Mouse (Mus musculus): Measurements from ENCODE around the gene Uhrf1bp1. TPM values are rescaled to one million over a fixed set of nuclear protein-coding genes. Genes with fewer than 3 reads are reported as not detected.

Uhrf1bp1 gene
- polyA plus RNA-seq, 1 experiment from 2014 or later: 1.5 TPM

DNA sequence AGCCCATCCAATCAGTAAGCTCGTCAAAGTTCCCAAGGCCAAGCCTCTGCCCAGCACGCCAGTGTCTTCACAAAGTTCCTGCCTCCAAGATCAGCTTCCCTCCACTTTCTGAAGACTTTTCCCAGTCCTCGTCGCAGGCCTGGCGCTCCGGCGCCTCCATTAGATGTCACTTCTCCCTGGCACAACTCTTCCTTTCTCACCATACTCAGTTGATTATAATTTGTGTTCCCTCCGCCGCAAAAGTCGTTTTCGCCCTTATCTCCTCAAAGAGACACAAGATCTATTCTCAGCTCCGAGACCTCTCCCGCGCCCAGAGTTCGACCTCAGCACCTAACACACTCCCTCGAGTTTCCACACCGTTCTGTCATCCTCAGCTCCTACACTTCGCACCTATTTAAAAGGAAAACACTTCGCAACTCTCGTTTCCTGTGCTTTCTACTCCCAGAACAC lies 36.7 kb upstream of the Uhrf1bp1 start:
- H3K4me1 ChIP-seq (ENCODE audit: insufficient read depth, low read depth, low read length): peaks cover 18% of the 10 kb centered on the region
- WGBS: under 1% methylated on average over 20 of the region's 20 CpGs
- no peaks in the 10 kb centered on the region for H3K9me3 ChIP-seq (ENCODE audit: low read length)
- peak overlapping the region; percentile 96 for H3K9ac ChIP-seq (replicated peaks; ENCODE audit: low read depth)
- DNase-seq (ENCODE audit: low spot score): peak; percentile 57
- no peak for TF ChIP-seq CTCF (IDR thresholded peaks at IDR 0.05)
- no peak for TF ChIP-seq EP300 (IDR thresholded peaks at IDR 0.05)
- ATAC-seq: no peak
- peak overlapping the region; percentile 95 for H3K27ac ChIP-seq (ENCODE audit: low read length)
- H3K4me2 ChIP-seq (replicated peaks; ENCODE audit: low read depth, low read length): peak overlapping the region; percentile 67
- no peaks in the 10 kb centered on the region for H3K27me3 ChIP-seq (replicated peaks; ENCODE audit: insufficient read depth, low read length)
- H3K36me3 ChIP-seq (ENCODE audit: insufficient read depth, low read length): no peaks in the 10 kb centered on the region
- peak overlapping the region; percentile 93 for H3K4me3 ChIP-seq (ENCODE audit: low read depth, low read length)

DNA sequence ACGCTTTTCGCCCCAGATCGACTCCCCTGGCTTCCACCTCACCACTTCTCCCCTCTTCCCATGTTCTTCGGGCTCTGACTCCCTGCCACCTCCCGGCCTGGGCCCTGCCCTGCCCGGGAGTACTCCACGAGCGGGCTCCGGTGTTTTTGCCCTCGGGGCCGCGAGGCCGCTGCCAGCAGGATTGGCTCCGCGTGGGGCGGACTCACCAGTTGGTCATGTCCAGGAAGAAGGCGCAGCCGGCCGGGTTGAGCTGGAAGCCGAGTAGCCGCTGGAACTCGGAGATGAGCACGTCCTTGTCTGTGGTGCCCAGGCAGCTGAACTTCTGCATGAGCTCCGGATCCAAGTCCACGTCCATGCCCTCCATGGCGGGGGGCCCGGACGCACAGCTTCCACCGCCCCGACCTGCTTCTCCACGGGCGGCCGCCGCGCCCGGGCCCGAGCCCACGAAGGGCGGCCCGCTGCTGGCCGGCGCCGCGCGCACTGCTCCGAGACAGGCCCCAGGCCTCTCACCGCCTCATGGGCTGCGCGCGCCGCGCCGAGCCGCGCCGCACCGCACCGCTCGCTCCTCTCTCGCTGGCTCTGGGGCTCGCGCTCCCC lies 36.2 kb upstream of the Uhrf1bp1 start:
- ATAC-seq (peak; percentile 28), DNase-seq (ENCODE audit: low spot score) (peak; percentile 56)
- WGBS: under 1% methylated on average over 35 of the region's 62 CpGs
- H3K4me1 ChIP-seq (ENCODE audit: insufficient read depth, low read depth, low read length): peaks cover 18% of the 10 kb centered on the region
- peak overlapping the region; percentile 96 for H3K9ac ChIP-seq (replicated peaks; ENCODE audit: low read depth)
- no peaks in the 10 kb centered on the region for H3K27me3 ChIP-seq (replicated peaks; ENCODE audit: insufficient read depth, low read length)
- TF ChIP-seq EP300 (IDR thresholded peaks at IDR 0.05) (no peak), CTCF (IDR thresholded peaks at IDR 0.05) (no peak)
- peak overlapping the region; percentile 95 for H3K27ac ChIP-seq (ENCODE audit: low read length)
- H3K4me3 ChIP-seq (ENCODE audit: low read depth, low read length): peak overlapping the region; percentile 93
- peak overlapping the region; percentile 67 for H3K4me2 ChIP-seq (replicated peaks; ENCODE audit: low read depth, low read length)
- no peaks in the 10 kb centered on the region for H3K9me3 ChIP-seq (ENCODE audit: low read length)
- no peaks in the 10 kb centered on the region for H3K36me3 ChIP-seq (ENCODE audit: insufficient read depth, low read length)

DNA sequence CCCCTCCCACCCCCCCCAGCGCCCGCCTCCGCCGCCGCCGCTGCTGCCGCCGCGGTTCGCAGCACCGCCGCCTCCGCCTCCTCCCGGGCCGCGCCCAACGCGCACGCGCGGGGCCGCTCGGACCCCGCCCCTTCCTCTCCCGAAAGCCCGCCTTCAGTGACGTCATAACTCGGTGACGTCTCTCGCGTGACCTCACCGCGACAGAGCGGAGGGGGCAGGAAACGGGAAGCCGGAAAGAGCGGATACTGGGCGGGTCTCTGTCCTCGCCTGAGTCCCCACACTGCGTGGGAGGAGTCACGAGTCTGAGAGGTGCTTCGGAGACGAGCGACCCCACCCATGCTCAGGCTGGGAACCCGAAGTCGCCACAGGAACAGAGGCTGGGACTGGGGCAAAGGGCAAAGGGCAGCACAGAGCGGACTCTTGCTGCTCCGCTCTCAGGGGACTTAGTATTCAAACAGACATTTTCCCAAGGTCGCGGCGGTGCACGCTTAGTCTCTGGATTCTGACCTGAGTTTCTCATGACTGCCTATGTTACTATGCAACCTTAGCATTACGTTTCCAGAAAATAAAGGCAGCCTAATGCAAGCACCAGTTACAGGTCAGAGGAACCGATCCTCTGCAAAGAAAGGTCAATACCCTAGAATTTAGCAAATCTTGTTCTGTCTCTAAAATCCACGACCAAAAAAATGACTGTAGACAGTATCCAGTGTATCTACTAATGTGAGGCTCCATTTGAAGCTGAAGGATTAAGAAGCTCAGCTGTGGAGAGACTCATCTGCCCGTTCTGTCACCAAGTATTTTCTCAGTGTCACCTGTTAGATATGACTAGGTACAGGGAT lies 35.5 kb upstream of the Uhrf1bp1 start, which contains the start of gene D17Wsu92e:
Gene D17Wsu92e (minus strand): TSS at position 81 of the 839 bp plus-strand sequence.
- Histone ChIP-seq H3K4me3 (ENCODE audit: low read depth, low read length) (peak within 1 kb of the TSS; percentile 93), H3K9me3 (ENCODE audit: low read length) (no peaks in the 10 kb centered on the region), H3K4me1 (ENCODE audit: insufficient read depth, low read depth, low read length) (peaks cover 18% of the 10 kb centered on the region), H3K4me2 (replicated peaks; ENCODE audit: low read depth, low read length) (peak within 1 kb of the TSS; percentile 67), H3K27ac (ENCODE audit: low read length) (peak within 1 kb of the TSS; percentile 95), H3K36me3 (ENCODE audit: insufficient read depth, low read length) (no peaks in the 10 kb centered on the region), H3K9ac (replicated peaks; ENCODE audit: low read depth) (peak within 1 kb of the TSS; percentile 96), H3K27me3 (replicated peaks; ENCODE audit: insufficient read depth, low read length) (no peaks in the 10 kb centered on the region)
- TF ChIP-seq EP300 (IDR thresholded peaks at IDR 0.05) (peak; percentile 63), CTCF (IDR thresholded peaks at IDR 0.05) (peak; percentile 19)
- 2% methylated on average over 36 of the region's 56 CpGs for WGBS
- DNase-seq (ENCODE audit: low spot score) (peak; percentile 99), ATAC-seq (peak; percentile 97)

DNA sequence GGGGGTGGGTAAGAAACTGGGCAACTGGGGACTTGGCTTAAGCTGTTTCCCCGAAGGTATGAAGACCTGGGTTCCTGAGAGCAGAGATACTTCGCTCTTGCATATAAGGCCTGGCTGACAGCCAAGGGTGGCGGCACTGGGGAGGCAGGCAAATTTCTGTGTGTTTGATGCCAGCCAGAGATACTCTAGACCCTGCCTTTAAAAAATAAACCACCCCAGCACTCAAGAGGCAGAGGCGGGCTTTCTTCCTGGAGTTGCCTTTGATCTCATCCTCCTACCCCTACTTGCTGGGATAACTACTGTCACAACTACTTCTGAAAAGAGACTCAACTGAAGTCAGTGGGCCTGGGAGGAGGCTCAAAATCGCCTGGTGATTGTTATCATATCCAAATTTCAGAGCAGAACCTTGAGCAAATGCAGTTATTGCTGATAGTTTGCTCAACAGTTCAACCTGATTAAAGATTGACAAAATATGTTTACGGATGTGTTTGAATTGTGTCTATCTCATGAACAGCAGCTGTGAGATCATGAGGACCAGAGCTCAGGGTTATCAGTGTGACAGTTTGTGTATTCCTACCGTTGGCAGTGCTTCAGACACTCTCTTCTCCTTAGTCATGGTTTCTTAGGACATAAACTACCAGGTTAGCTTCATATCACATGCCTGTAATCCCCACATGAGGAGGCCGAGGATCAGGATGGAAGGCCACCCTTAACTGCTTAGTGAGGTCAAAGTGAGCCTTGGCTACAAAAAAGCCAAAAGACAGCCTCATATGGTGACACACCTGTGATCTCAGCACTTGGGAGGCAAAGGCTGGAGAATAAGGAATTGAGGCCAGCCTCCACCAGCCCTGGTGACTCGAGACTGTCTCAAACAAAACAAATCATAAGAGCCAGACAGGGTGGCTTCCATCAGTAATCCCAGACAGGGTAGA lies 34.6 kb upstream of the Uhrf1bp1 start:
- peaks cover 18% of the 10 kb centered on the region for H3K4me1 ChIP-seq (ENCODE audit: insufficient read depth, low read depth, low read length)
- H3K9ac ChIP-seq (replicated peaks; ENCODE audit: low read depth): no peak overlapping the region
- H3K27ac ChIP-seq (ENCODE audit: low read length): peak overlapping the region; percentile 89
- DNase-seq (ENCODE audit: low spot score) (peak; percentile 43), ATAC-seq (no peak)
- peak overlapping the region; percentile 67 for H3K4me2 ChIP-seq (replicated peaks; ENCODE audit: low read depth, low read length)
- H3K27me3 ChIP-seq (replicated peaks; ENCODE audit: insufficient read depth, low read length): no peaks in the 10 kb centered on the region
- WGBS: 45% methylated on average over 9 of the region's 9 CpGs
- no peak for TF ChIP-seq EP300 (IDR thresholded peaks at IDR 0.05)
- no peak for TF ChIP-seq CTCF (IDR thresholded peaks at IDR 0.05)
- H3K4me3 ChIP-seq (ENCODE audit: low read depth, low read length): peak overlapping the region; percentile 93; the same call in 1 of the 2 replicates
- H3K9me3 ChIP-seq (ENCODE audit: low read length): no peaks in the 10 kb centered on the region
- no peaks in the 10 kb centered on the region for H3K36me3 ChIP-seq (ENCODE audit: insufficient read depth, low read length)

DNA sequence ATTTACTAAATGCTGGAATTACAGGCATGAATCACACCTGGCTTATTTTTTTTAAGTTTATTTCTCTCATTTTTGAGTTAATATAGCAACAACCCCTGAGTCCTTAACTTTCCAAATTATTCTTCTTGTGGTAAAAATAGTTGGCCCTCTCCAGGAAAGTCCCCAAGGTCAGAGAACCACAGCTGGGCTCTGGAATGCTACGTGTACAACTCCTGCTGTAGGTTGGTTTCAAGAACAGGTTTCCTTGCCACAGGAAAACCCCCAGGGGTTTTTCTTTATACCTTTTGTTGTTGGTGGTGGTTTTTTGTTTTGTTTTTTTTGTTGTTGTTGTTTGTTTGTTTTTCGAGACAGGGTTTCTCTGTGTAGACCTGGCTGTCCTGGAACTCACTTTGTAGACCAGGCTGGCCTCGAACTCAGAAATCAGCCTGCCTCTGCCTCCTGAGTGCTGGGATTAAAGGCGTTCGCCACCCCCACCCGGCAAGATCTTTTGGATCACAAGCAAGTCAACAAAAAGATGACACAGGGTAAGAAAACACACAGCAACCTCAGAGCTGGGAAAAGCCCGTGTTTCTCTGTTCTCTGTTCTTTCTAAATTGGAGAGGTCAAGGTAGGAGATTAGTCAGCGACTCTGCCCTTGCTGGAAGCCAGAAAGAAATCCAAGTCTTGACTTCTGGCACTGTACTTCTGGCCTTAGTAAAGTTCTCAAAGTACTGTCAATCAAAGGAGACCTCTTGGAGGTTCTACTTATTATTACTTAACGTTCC lies 32.9 kb upstream of the Uhrf1bp1 start:
- DNase-seq (ENCODE audit: low spot score): no peak
- Histone ChIP-seq H3K36me3 (ENCODE audit: insufficient read depth, low read length) (no peaks in the 10 kb centered on the region), H3K9ac (replicated peaks; ENCODE audit: low read depth) (no peak overlapping the region), H3K4me3 (ENCODE audit: low read depth, low read length) (no peak overlapping the region), H3K4me1 (ENCODE audit: insufficient read depth, low read depth, low read length) (peaks cover 14% of the 10 kb centered on the region), H3K9me3 (ENCODE audit: low read length) (no peaks in the 10 kb centered on the region), H3K4me2 (replicated peaks; ENCODE audit: low read depth, low read length) (no peak overlapping the region), H3K27me3 (replicated peaks; ENCODE audit: insufficient read depth, low read length) (no peaks in the 10 kb centered on the region), H3K27ac (ENCODE audit: low read length) (no peak overlapping the region)
- TF ChIP-seq CTCF (IDR thresholded peaks at IDR 0.05) (no peak), EP300 (IDR thresholded peaks at IDR 0.05) (no peak)
- 73% methylated on average over 9 of the region's 9 CpGs for WGBS
- ATAC-seq: no peak

Measured in lung, postnatal 0 days (tissue).